Mouse (Mus musculus): ENCODE measurements around the gene Usp17lc. TPM values are rescaled to one million over a fixed set of nuclear protein-coding genes. Genes with fewer than 3 reads are reported as not detected.
"Not testable (repeated sequence)": the region's sequence is repeated elsewhere in the genome, so short reads cannot be mapped to it uniquely, and the experiment has no call there.

The Usp17lc gene
- not detected for total RNA-seq (2021)
- long read RNA-seq: 0 reads

DNA sequence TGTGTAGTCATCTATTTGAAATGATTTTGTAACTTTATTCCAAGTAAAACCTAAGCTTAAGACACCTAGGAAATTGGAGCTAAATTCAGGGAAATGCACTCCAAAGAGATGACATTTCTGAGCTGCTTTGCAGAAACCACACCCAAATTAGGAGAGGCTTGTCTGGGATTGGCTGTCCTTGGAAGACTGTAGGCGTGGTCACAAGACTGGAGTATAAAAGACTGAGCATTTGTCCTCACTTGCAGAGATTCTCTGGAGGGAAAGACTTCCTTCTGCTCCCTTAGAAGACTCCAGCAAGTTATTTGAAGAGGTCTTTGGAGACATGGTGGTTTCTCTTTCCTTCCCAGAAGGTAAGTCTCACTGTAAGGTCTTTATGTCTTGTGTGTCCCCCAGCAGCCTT, at the start of gene Usp17lc:
TSS of gene Usp17lc (plus strand) at position 301 of the 400 bp plus-strand sequence.
- DNase-seq (ENCODE audit: low spot score in 2 of 2): not testable (repeated sequence)

DNA sequence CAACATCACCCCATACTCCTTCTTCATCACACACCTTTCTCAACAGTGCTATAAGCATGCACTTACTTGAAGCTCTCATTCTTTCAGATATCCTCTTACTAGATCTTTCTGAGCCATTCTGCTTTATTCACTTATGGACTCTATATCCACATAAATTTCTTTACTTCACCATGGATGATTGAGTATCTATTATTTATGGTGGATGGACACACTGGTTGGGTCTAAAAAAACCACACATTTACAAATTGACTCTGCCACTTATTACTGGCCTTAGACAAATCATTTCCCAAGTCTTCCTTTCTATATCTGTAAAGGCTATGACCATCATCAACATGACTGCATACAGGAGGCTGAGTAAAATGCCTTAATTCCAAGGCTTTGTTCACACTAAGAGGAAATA, 28.8 kb upstream of the Usp17lc start, which contains the start of gene Olfr603:
TSS of gene Olfr603 (minus strand) at position 101 of the 400 bp plus-strand sequence.
- DNase-seq (ENCODE audit: low spot score in 2 of 2): no peak

- DNase-seq (ENCODE audit: low spot score in 2 of 2): no peak
Observed at GRCm38 (mm10) chr7:103397758-103398157, 17.1 kb upstream of the Usp17lc start.

- no peak for DNase-seq (ENCODE audit: low spot score in 2 of 2)
Observed at GRCm38 (mm10) chr7:103398981-103399380, 15.9 kb upstream of the Usp17lc start.

DNA sequence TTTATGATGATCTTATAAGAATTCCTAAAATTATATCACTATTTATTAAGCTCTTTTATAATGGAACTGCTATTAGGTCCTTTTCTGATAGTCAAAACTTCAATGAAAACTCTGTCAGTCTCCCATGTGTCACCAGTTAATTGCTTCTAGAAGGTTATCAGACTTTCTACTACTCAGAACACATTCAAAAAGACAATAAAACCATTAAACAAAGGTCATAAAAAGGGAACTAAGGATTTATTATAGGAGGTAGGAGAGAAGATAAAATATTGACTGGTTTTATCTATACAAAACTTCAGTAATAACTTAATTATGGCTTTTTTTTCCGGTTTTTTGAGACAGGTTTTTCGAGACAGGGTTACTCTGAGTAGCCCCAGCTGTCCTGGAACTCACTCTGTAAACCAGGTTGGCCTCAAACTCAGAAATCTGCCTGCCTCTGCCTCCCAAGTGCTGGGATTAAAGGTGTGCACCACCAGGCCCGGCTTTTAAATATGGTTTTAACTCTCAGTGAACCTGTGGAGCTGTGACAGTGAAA, 8.3 kb upstream of the Usp17lc start:
- not testable (repeated sequence) for DNase-seq (ENCODE audit: low spot score in 2 of 2)

DNA sequence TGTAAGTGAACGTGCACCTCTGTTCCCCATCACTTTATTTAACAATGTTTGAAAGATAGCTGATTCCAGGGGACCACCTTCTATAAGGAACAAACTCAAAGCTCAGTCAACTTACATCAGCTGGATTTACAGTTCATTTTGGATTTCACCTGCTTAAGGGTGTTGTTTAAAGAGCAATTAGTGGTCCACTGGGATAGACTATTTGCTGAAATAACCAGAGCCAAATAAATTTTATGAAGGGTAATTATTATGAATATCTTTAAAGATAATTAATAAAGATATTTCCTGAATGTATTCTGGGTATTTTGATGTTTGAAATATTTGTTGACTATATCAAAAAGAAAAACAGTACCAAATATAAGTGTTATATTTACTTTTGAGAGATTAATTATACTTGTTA, 30.5 kb downstream of the Usp17lc start, which contains the start of gene Olfr605:
TSS of gene Olfr605 (minus strand) at position 101 of the 400 bp plus-strand sequence.
- no peak for DNase-seq (ENCODE audit: low spot score in 2 of 2)

GRCm38 (mm10) chr7:103448746-103449145, 33.9 kb downstream of the Usp17lc start, which contains the start of gene Olfr606:
Olfr606 (plus strand) TSS chr7:103449046.
- no peak for DNase-seq (ENCODE audit: low spot score in 2 of 2)

DNA sequence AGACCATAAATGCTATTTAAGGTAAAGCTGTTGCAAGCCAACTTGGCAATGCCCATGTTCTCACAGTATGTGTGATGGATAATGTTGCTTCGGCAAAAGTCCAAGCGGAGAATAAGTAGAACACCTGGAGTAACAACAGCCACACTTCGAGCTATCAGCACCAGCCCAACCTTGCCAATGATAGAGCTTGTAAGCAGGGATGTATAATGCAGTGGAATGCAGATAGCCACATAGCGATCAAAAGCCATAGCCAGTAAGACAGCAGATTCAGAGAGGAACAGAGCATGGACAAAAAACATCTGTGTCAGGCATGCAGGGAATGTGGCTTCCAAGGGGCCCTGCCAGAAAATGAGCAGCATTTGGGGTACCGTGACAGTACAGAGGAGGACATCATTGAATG, 45.7 kb downstream of the Usp17lc start:
- DNase-seq (ENCODE audit: low spot score in 2 of 2): no peak

Small RNA genes lying within 50 kb of the gene (microRNA-seq; reads per million reads assigned to microRNA genes)
- gene Gm25774: 0 reads per million in 2 experiments

Other genes starting within 250 kb of the Usp17lc start
- not detected for gene Olfr591, start 236.7 kb upstream of the Usp17lc start, total RNA-seq (2021)
- gene Olfr592, start 230.3 kb upstream of the Usp17lc start, total RNA-seq (2021): not detected
- not detected for gene Olfr593, start 203.2 kb upstream of the Usp17lc start, total RNA-seq (2021)
- not detected for gene Olfr594, start 198.1 kb upstream of the Usp17lc start, total RNA-seq (2021)
- not detected for gene Usp17ld, start 162.6 kb upstream of the Usp17lc start, total RNA-seq (2021)
- gene Olfr596, start 109.4 kb upstream of the Usp17lc start, total RNA-seq (2021): not detected
- gene Olfr597, start 98.8 kb upstream of the Usp17lc start, total RNA-seq (2021): not detected
- gene Olfr598, start 91.5 kb upstream of the Usp17lc start, total RNA-seq (2021): not detected
- not detected for gene Olfr599, start 79.2 kb upstream of the Usp17lc start, total RNA-seq (2021)
- gene Olfr600, start 65.4 kb upstream of the Usp17lc start, total RNA-seq (2021): not detected
- gene Olfr601, start 52.4 kb upstream of the Usp17lc start, total RNA-seq (2021): not detected
- not detected for gene Olfr603, start 28.9 kb upstream of the Usp17lc start, total RNA-seq (2021)
- not detected for gene Olfr605, start 30.4 kb downstream of the Usp17lc start, total RNA-seq (2021)
- not detected for gene Olfr606, start 34.0 kb downstream of the Usp17lc start, total RNA-seq (2021)
- gene Olfr607, start 49.1 kb downstream of the Usp17lc start, total RNA-seq (2021): not detected
- gene Olfr608, start 54.8 kb downstream of the Usp17lc start, total RNA-seq (2021): not detected
- not detected for gene Olfr609, start 83.0 kb downstream of the Usp17lc start, total RNA-seq (2021)
- gene Olfr610, start 97.0 kb downstream of the Usp17lc start, total RNA-seq (2021): not detected
- not detected for gene Olfr611, start 105.8 kb downstream of the Usp17lc start, total RNA-seq (2021)
- gene Olfr612, start 127.6 kb downstream of the Usp17lc start, total RNA-seq (2021): not detected
- not detected for gene Olfr613, start 133.0 kb downstream of the Usp17lc start, total RNA-seq (2021)
- not detected for gene Olfr615, start 141.0 kb downstream of the Usp17lc start, total RNA-seq (2021)
- gene Olfr616, start 154.1 kb downstream of the Usp17lc start, total RNA-seq (2021): not detected
- gene Olfr617, start 158.0 kb downstream of the Usp17lc start, total RNA-seq (2021): not detected
- gene Olfr618, start 175.0 kb downstream of the Usp17lc start, total RNA-seq (2021): not detected
- gene Olfr619, start 185.5 kb downstream of the Usp17lc start, total RNA-seq (2021): not detected
- not detected for gene Olfr620, start 197.5 kb downstream of the Usp17lc start, total RNA-seq (2021)
- not detected for gene Olfr622, start 227.6 kb downstream of the Usp17lc start, total RNA-seq (2021)
- gene Olfr623, start 248.6 kb downstream of the Usp17lc start, total RNA-seq (2021): not detected